Mouse (Mus musculus) frontal cortex, postnatal 10 days (tissue): ENCODE results near the gene Parp6.

Source experiments
- DNase-seq, 2 experiments: peaks; one replicate each; pipeline ENCODE4 v3.0.0; 2022; ENCODE audit warnings: low spot score in 2 of 2, mixed read lengths in 1 of 2

The Parp6 gene

DNA sequence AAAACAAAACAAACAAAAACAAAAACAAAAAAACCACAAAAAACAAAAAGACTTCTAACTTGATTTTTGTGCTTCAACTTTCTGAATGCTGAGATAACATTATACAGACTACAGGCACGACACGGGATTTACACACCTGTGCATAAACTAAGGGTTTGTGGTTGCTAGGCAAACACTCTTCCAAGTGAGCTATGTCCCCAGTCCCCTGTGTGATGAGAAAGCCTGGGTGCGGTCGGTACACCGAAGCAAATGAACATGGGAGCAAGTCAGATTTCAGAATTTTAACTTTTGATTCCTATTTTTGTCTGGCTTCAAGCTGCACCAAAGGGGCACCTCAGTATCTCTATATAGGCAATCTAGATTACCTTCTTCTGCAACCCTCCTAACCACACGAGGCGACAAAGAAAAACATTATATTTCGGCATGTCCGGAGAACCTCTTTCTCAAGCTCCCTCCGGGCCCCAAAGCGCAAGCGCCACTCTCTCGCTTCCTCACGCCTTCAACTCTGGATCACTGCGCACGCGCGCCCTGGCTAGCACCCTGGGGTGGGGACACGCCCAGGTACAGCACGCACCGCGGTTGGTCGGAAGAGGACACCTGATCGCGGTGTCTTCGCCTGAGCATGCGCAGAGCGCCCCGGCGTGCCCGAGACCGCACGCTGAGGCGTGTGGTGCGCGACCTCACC is at the start of gene Parp6:
Gene Parp6 (plus strand): TSS at position 663 of the 685 bp plus-strand sequence.
- peak; percentile 100 for DNase-seq

GRCm38 (mm10) chr9:59571852-59572251 is 45.2 kb upstream of the Parp6 start:
- DNase-seq, result no peak

DNA sequence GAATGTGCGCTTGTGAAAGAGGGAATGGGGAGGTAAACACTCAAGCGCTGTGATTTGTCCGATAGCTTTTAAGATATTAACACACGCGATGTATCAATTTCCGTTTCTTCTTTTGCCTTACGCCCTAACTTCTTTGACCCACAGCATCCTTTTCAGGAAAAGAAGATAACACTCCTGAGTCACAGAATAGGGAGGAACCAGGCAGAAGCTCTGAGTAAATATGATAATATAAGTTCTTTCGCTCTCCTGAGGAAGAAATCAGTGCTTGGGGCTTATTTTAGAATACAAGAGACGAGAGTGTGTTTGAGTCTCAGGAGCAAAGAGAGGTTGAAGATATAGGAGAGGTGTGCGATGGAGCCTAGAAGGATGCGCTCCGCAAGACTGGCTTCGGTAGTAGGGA is 39.7 kb upstream of the Parp6 start:
- no peak for DNase-seq

- peak; percentile 93 for DNase-seq
Observed at GRCm38 (mm10) chr9:59577844-59578504, 39.1 kb upstream of the Parp6 start, which contains the start of gene Celf6. Celf6 (plus strand) TSS chr9:59577917.

- DNase-seq, result no peak
Observed at GRCm38 (mm10) chr9:59578505-59578867, 38.6 kb upstream of the Parp6 start.

DNA sequence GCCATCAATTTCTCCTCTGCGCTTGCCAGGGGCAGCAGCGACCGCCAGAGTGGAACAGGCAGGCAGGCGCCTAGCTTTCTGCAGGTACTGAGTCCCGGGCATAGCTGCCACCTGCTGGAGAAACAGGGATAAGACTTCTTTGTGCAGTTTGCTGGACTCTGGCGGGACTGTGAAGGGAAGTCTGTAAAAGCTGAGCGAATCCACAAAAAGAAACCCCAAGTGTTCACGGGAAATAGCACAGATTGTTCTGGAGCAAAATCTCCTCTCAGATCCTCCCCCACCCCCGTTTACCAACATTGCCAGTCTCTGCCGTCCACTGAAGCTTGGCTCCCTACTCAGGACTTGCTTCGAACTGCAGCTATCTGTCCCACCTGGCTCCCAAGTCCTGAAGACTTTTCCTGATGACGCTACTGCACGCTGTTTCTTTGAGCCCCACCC is 32.2 kb upstream of the Parp6 start:
- peak; percentile 64 to 81 for DNase-seq

DNA sequence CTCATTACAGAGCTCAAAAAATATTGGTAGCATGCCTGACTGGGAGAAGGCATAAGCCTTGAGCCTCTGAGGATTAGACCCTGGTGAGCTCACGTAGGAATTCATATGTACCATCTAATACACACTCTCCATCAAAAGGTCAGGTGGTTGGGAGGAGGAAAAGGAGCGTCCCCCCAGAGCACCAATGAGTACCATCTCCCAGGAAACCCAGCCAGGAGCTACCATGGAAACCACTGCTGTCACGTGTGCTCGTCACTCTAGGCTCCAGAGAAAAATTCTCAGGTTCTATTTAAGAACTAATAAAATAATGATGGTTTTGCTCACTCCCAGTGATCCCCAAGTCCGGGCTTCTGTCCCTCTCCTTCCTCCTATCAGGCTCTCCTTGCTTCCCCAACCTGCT is 28.8 kb upstream of the Parp6 start:
- DNase-seq, result peak; percentile 47 to 55

DNA sequence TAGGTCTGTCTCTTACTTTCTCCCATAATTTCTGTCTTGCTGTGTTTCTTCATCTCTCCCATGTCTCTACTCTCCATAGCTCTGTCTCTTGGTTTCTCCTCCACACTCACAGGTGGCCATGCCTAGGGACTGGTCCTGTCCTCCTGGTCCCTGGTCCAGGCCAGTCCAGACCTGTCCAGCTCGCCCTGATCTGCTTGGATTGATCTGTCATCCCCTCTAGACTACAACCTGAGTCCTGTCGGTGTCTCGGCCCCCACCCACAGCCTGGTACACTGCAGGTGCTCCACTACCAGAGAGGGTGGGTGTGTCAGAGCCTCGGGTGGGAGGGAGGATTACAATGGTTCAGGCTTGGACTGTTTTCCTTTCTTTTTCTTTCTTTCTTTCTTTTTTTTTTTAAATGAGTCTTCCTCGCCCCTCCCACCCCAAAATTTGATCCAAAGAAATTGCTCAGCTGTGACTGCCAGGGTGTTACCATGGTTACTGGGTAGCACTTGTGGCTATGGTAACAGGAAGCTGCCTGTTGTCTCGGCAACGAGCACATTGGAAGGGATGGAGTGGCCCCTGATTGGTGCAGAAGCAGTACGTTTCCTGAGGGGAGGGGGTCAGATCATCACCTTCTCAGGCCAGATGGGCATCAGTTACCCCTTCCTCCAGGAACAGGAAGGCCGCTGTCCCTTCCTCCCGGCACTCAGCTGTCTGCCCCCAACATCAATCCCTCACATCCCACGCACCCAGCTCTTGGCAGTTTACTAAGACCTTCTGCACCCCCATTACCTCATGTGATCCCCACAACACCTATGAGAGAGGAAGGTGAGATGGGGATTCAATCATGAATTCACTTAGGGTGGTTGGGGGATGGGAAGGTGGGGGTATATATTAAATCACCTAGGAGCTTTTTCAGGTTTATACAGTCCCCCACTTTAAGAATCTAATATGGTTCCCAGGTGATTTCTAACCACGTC is 28.1 kb upstream of the Parp6 start:
- DNase-seq, result peak; percentile 77 to 88

- no peak for DNase-seq
Observed at GRCm38 (mm10) chr9:59589703-59590439, 27.2 kb upstream of the Parp6 start.

DNA sequence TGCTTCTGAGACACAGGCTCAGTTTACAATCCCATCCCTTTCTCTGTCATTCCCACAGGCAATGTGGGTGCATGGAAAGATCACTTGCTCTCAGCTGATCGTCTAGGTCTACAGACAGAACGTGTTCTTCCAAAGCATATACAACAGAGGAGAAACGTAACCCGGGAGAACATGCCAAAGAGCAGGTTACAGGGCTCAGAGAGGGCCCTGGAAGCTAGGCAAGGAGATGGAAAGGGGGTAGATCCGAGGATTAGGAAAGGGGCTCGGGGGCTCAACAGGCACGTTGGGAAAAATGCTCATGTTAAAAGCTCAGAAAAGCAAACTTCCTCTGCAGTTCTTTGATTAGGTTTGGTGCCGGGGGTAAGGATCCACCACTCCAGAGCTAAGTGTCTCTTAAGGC is 15.4 kb upstream of the Parp6 start:
- DNase-seq, result no peak

DNA sequence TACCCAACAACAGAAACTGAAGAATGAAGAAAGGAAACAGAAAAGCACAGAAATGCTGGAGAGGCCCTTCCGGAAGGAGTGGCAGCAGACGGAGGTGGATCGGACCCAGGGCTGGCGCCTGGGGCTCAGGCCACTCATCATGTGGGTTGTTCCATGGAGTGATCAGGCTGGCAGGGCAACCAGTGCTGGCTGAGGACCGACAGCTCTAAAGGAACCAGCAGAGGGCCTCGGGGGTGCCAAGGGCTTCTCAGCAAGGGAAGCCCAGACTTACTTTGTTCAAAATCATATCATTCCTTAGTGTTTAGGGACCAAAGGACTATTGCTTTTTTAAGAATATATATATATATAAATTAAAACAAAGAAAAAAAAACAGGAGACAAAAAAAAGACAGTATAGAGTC is 11.1 kb upstream of the Parp6 start:
- DNase-seq, result no peak

DNA sequence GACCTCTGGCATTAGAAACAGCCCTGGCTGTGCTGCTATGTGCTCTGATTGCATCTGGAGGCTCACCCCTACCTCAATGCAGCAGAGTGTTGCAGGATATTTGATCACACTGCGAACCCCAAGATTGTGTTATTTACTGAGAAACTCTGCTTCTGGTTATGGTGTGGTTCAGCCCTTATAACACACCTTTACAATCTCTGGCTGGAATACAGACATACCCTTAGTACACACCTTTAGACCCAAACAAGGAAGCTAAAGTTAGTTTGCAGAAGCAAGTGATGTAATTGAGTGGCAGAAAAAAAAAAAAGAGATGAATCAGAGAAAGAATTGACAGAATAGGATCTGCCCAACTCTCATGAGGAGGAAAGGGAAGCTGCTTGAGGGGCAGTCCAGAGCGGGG is 6.1 kb upstream of the Parp6 start:
- DNase-seq, result no peak

GRCm38 (mm10) chr9:59615797-59616196 is 1.3 kb upstream of the Parp6 start:
- no peak for DNase-seq

DNA sequence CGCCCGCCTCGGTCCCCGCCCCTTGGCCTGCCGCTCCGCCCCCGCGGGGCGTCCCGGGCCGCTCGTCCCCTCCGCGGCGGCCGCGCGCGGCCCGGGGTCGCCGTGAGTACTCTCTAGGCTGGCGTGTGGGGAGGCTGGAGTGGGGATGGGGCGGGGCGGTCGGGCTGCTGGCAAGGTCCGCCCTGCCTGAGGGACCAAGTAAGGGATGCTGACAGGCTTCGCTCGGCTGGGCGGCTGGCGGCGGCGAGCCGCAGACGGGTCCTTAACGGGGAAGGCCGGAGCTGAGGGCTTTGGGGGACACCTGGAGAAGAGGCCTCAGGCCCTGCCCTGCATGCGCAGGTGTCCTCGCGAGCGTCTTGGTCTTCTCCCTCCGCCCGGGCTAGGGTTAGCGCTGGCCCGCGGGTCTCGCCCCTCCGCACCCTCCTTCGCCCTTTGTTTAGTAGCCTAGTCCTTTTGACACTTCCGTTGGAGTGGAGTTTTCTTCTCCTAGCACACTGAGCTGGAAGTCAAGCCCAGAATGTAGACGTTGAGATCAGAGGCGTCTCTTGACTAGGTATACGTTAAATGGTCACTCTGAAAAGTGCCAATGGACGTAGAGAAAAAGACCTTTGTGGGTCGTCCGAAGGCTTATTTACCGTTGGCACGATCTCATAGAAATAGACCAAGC is 356 bp downstream of the Parp6 start:
- no peak for DNase-seq

- no peak for DNase-seq
Observed at GRCm38 (mm10) chr9:59638372-59638771, 21.3 kb downstream of the Parp6 start.

DNA sequence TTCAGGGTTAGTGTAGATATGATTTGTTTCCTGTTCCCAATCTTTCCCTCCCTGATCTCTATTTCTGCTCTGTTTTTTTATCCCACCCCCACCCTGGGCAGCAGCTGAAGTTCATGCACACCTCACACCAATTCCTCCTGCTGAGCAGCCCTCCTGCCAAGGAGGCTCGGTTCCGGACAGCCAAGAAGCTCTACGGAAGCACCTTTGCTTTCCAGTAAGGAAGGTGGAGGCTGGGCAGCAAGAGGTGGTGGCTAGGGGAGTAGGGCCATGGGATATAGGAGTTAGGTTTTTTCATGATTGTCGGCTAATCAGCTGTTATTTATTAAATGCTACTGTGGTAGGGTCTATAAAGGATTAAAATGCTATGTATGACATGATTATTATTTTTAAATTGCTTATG is 22.9 kb downstream of the Parp6 start:
- no peak for DNase-seq

GRCm38 (mm10) chr9:59641320-59641719 is 24.2 kb downstream of the Parp6 start:
- DNase-seq, result no peak

DNA sequence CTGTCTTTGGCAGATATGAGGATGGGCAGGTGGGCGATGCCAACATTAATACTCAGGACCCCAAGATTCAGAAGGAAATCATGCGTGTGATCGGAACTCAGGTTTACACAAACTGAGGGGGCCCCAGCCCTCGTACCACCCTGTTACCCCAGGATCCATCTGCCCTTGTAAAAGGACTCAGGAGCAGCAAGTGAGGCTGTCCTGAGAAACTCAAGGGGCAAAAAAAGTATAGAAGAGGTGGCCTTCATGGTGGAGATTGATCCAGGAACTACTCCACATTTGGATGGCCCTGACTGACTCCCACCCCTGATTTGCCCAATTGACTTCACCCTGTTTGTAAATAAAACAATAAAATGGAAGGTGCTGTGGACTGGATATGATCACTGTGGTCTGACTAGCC is 32.8 kb downstream of the Parp6 start:
- no peak for DNase-seq

- no peak for DNase-seq
Observed at GRCm38 (mm10) chr9:59653371-59653770, 36.3 kb downstream of the Parp6 start.

DNA sequence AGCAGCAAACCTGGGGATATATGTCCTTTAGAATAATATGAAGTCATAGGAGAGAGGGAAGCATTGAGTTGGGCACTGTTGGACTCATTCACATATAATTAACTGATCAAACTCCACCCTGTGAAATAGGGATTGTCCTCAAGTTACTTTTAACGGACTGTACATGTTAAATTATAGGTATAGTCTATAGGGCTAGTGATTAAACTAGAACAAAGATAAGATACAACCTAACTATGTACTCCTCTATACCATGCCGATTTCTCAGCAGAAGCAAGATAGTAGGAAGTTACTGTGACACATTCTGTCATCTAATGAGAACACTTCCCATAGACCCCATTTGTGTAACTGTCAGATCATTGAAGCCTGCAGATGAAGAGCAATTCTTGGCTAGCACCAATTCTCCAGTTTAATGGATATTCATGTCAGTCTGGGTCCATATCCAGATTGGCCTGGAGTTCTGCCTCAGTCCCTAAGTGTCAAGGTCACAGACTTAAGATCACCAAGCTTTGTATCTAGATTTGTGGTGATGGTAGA is 37.4 kb downstream of the Parp6 start:
- DNase-seq, result no peak
